Mouse (Mus musculus): ENCODE measurements around the gene Mrps10. TPM values are rescaled to one million over a fixed set of nuclear protein-coding genes. Genes with fewer than 3 reads are reported as not detected.
A peak's percentile ranks its signal among the peaks of the same experiment; 100 is the strongest.
"Not testable (repeated sequence)": the region's sequence is repeated elsewhere in the genome, so short reads cannot be mapped to it uniquely, and the experiment has no call there.

The Mrps10 gene
- polyA plus RNA-seq, 1 experiment from 2014 or later, result 58.6 TPM

- H3K27me3 ChIP-seq (ENCODE audit: control insufficient read depth, insufficient read depth, low read length), result no peaks in the 10 kb centered on the region
- H3K4me1 ChIP-seq (replicated peaks; ENCODE audit: control insufficient read depth, insufficient read depth), result no peaks in the 10 kb centered on the region
- no peak for ATAC-seq (ENCODE audit: low FRiP score, low TSS enrichment)
- TF ChIP-seq CTCF (IDR thresholded peaks at IDR 0.05; ENCODE audit: low read depth), result no peak
- no peak for TF ChIP-seq EP300 (optimal IDR thresholded peaks at IDR 0.05)
- H3K36me3 ChIP-seq (ENCODE audit: control insufficient read depth, insufficient read depth, low read length), result peaks cover 18% of the 10 kb centered on the region; the same call in 1 of the 2 replicates
- H3K4me2 ChIP-seq (replicated peaks; ENCODE audit: low read depth), result no peak overlapping the region
- H3K9ac ChIP-seq (ENCODE audit: low read length), result no peak overlapping the region
- WGBS, result 93% methylated on average over 12 of the region's 12 CpGs
- no peak overlapping the region for H3K27ac ChIP-seq (replicated peaks)
- no peak for DNase-seq (ENCODE audit: low spot score)
- no peak overlapping the region for H3K4me3 ChIP-seq (ENCODE audit: low read depth, low read length)
- no peaks in the 10 kb centered on the region for H3K9me3 ChIP-seq (ENCODE audit: control insufficient read depth, low read length)
Observed at GRCm38 (mm10) chr17:47327559-47327958, 41.1 kb upstream of the Mrps10 start.

- no peak overlapping the region for H3K4me3 ChIP-seq (ENCODE audit: low read depth, low read length)
- no peak overlapping the region for H3K9ac ChIP-seq (ENCODE audit: low read length)
- H3K4me1 ChIP-seq (replicated peaks; ENCODE audit: control insufficient read depth, insufficient read depth), result no peaks in the 10 kb centered on the region
- DNase-seq (ENCODE audit: low spot score) (no peak), ATAC-seq (ENCODE audit: low FRiP score, low TSS enrichment) (no peak)
- peaks cover 18% of the 10 kb centered on the region; the same call in 1 of the 2 replicates for H3K36me3 ChIP-seq (ENCODE audit: control insufficient read depth, insufficient read depth, low read length)
- TF ChIP-seq EP300 (optimal IDR thresholded peaks at IDR 0.05) (no peak), CTCF (IDR thresholded peaks at IDR 0.05; ENCODE audit: low read depth) (peak; percentile 59)
- 67% methylated on average over 7 of the region's 7 CpGs for WGBS
- H3K4me2 ChIP-seq (replicated peaks; ENCODE audit: low read depth), result no peak overlapping the region
- H3K27ac ChIP-seq (replicated peaks), result no peak overlapping the region
- H3K27me3 ChIP-seq (ENCODE audit: control insufficient read depth, insufficient read depth, low read length), result no peaks in the 10 kb centered on the region
- no peaks in the 10 kb centered on the region for H3K9me3 ChIP-seq (ENCODE audit: control insufficient read depth, low read length)
Observed at GRCm38 (mm10) chr17:47327969-47328368, 40.7 kb upstream of the Mrps10 start.

- DNase-seq (ENCODE audit: low spot score) (no peak), ATAC-seq (ENCODE audit: low FRiP score, low TSS enrichment) (peak; percentile 46; the same call in 1 of the 2 replicates)
- H3K4me1 ChIP-seq (replicated peaks; ENCODE audit: control insufficient read depth, insufficient read depth), result no peaks in the 10 kb centered on the region
- H3K9ac ChIP-seq (ENCODE audit: low read length), result no peak overlapping the region
- no peak for TF ChIP-seq CTCF (IDR thresholded peaks at IDR 0.05; ENCODE audit: low read depth)
- no peak for TF ChIP-seq EP300 (optimal IDR thresholded peaks at IDR 0.05)
- H3K4me3 ChIP-seq (ENCODE audit: low read depth, low read length), result no peak overlapping the region
- H3K9me3 ChIP-seq (ENCODE audit: control insufficient read depth, low read length), result no peaks in the 10 kb centered on the region
- WGBS, result 67% methylated on average over 26 of the region's 26 CpGs
- peaks cover 18% of the 10 kb centered on the region; the same call in 1 of the 2 replicates for H3K36me3 ChIP-seq (ENCODE audit: control insufficient read depth, insufficient read depth, low read length)
- H3K27ac ChIP-seq (replicated peaks), result no peak overlapping the region
- no peak overlapping the region for H3K4me2 ChIP-seq (replicated peaks; ENCODE audit: low read depth)
- no peaks in the 10 kb centered on the region for H3K27me3 ChIP-seq (ENCODE audit: control insufficient read depth, insufficient read depth, low read length)
Observed at GRCm38 (mm10) chr17:47328552-47329343, 39.9 kb upstream of the Mrps10 start.

GRCm38 (mm10) chr17:47330616-47331015 lies 38.1 kb upstream of the Mrps10 start:
- WGBS, result 85% methylated on average over 9 of the region's 9 CpGs
- ATAC-seq (ENCODE audit: low FRiP score, low TSS enrichment) (no peak), DNase-seq (ENCODE audit: low spot score) (no peak)
- no peaks in the 10 kb centered on the region for H3K9me3 ChIP-seq (ENCODE audit: control insufficient read depth, low read length)
- H3K27me3 ChIP-seq (ENCODE audit: control insufficient read depth, insufficient read depth, low read length), result no peaks in the 10 kb centered on the region
- TF ChIP-seq EP300 (optimal IDR thresholded peaks at IDR 0.05) (no peak), CTCF (IDR thresholded peaks at IDR 0.05; ENCODE audit: low read depth) (no peak)
- no peaks in the 10 kb centered on the region for H3K4me1 ChIP-seq (replicated peaks; ENCODE audit: control insufficient read depth, insufficient read depth)
- H3K4me2 ChIP-seq (replicated peaks; ENCODE audit: low read depth), result no peak overlapping the region
- H3K36me3 ChIP-seq (ENCODE audit: control insufficient read depth, insufficient read depth, low read length), result peaks cover 18% of the 10 kb centered on the region
- H3K4me3 ChIP-seq (ENCODE audit: low read depth, low read length), result no peak overlapping the region
- no peak overlapping the region for H3K27ac ChIP-seq (replicated peaks)
- H3K9ac ChIP-seq (ENCODE audit: low read length), result no peak overlapping the region

GRCm38 (mm10) chr17:47332001-47332611 lies 36.6 kb upstream of the Mrps10 start:
- WGBS, result 67% methylated on average over 12 of the region's 12 CpGs
- peak; percentile 39; the same call in 1 of the 2 replicates for ATAC-seq (ENCODE audit: low FRiP score, low TSS enrichment)
- H3K27ac ChIP-seq (replicated peaks), result no peak overlapping the region
- H3K27me3 ChIP-seq (ENCODE audit: control insufficient read depth, insufficient read depth, low read length), result no peaks in the 10 kb centered on the region
- H3K4me3 ChIP-seq (ENCODE audit: low read depth, low read length), result no peak overlapping the region
- no peak for DNase-seq (ENCODE audit: low spot score)
- peaks cover 17% of the 10 kb centered on the region for H3K36me3 ChIP-seq (ENCODE audit: control insufficient read depth, insufficient read depth, low read length)
- no peak overlapping the region for H3K4me2 ChIP-seq (replicated peaks; ENCODE audit: low read depth)
- H3K9ac ChIP-seq (ENCODE audit: low read length), result no peak overlapping the region
- H3K9me3 ChIP-seq (ENCODE audit: control insufficient read depth, low read length), result no peaks in the 10 kb centered on the region
- peak; percentile 25; the same call in 1 of the 2 replicates for TF ChIP-seq CTCF (IDR thresholded peaks at IDR 0.05; ENCODE audit: low read depth)
- TF ChIP-seq EP300 (optimal IDR thresholded peaks at IDR 0.05), result no peak
- H3K4me1 ChIP-seq (replicated peaks; ENCODE audit: control insufficient read depth, insufficient read depth), result no peaks in the 10 kb centered on the region

- not testable (repeated sequence) for H3K27ac ChIP-seq (replicated peaks); ATAC-seq (ENCODE audit: low FRiP score, low TSS enrichment); H3K4me2 ChIP-seq (replicated peaks; ENCODE audit: low read depth); H3K4me1 ChIP-seq (replicated peaks; ENCODE audit: control insufficient read depth, insufficient read depth); DNase-seq (ENCODE audit: low spot score); H3K9me3 ChIP-seq (ENCODE audit: control insufficient read depth, low read length); H3K4me3 ChIP-seq (ENCODE audit: low read depth, low read length); H3K27me3 ChIP-seq (ENCODE audit: control insufficient read depth, insufficient read depth, low read length); H3K9ac ChIP-seq (ENCODE audit: low read length)
- peak; percentile 69 for TF ChIP-seq CTCF (IDR thresholded peaks at IDR 0.05; ENCODE audit: low read depth)
- peaks cover 17% of the 10 kb centered on the region for H3K36me3 ChIP-seq (ENCODE audit: control insufficient read depth, insufficient read depth, low read length)
- WGBS, result 43% methylated on average over 5 of the region's 5 CpGs
Observed at GRCm38 (mm10) chr17:47332664-47333063, 36.0 kb upstream of the Mrps10 start.

Data from stomach, postnatal 0 days (tissue).